Mouse (Mus musculus): ENCODE data around the gene Dab1.
A peak's percentile ranks its signal among the peaks of the same experiment; 100 is the strongest.

Gene Dab1

GRCm38 (mm10) chr4:104276916-104277315 lies 657.8 kb downstream of the Dab1 start:
- no peak for DNase-seq

- DNase-seq = peak in 1 of 2 experiments; percentile 26
These were observed 662.4 kb downstream of the Dab1 start for GRCm38 (mm10) chr4:104281518-104281917.

GRCm38 (mm10) chr4:104283906-104284305 lies 664.7 kb downstream of the Dab1 start:
- DNase-seq = peak; percentile 16 to 19

GRCm38 (mm10) chr4:104288401-104288800 lies 669.2 kb downstream of the Dab1 start:
- DNase-seq = peak; percentile 67 to 71

- no peak for DNase-seq
These were observed 682.6 kb downstream of the Dab1 start for GRCm38 (mm10) chr4:104301764-104302163.

- DNase-seq = no peak
These were observed 684.0 kb downstream of the Dab1 start for GRCm38 (mm10) chr4:104302996-104303652.

GRCm38 (mm10) chr4:104307781-104308180 lies 688.6 kb downstream of the Dab1 start:
- no peak for DNase-seq

- DNase-seq = no peak
These were observed 707.1 kb downstream of the Dab1 start for GRCm38 (mm10) chr4:104326221-104326620.

- DNase-seq = no peak
These were observed 712.7 kb downstream of the Dab1 start for GRCm38 (mm10) chr4:104331896-104332295.

GRCm38 (mm10) chr4:104332399-104332798 lies 713.2 kb downstream of the Dab1 start:
- peak in 1 of 2 experiments; percentile 6 for DNase-seq

- DNase-seq = no peak
These were observed 718.1 kb downstream of the Dab1 start for GRCm38 (mm10) chr4:104337279-104337678.

- no peak for DNase-seq
These were observed 719.2 kb downstream of the Dab1 start for GRCm38 (mm10) chr4:104338382-104338781.

GRCm38 (mm10) chr4:104361345-104361744 lies 742.2 kb downstream of the Dab1 start:
- DNase-seq = no peak

GRCm38 (mm10) chr4:104366491-104366890 lies 747.3 kb downstream of the Dab1 start:
- DNase-seq = no peak

GRCm38 (mm10) chr4:104366894-104367740 lies 748.0 kb downstream of the Dab1 start:
- peak; percentile 90 for DNase-seq

- peak; percentile 53 to 61 for DNase-seq
These were observed 748.7 kb downstream of the Dab1 start for GRCm38 (mm10) chr4:104367741-104368411.

GRCm38 (mm10) chr4:104368561-104369021 lies 749.4 kb downstream of the Dab1 start:
- peak; percentile 80 to 86 for DNase-seq

- no peak for DNase-seq
These were observed 749.9 kb downstream of the Dab1 start for GRCm38 (mm10) chr4:104369091-104369490.

- DNase-seq = no peak
These were observed 752.0 kb downstream of the Dab1 start for GRCm38 (mm10) chr4:104371136-104371535.

GRCm38 (mm10) chr4:104374191-104374590 lies 755.0 kb downstream of the Dab1 start:
- DNase-seq = no peak

- peak; percentile 53 to 57 for DNase-seq
These were observed 765.5 kb downstream of the Dab1 start for GRCm38 (mm10) chr4:104384704-104385103.

GRCm38 (mm10) chr4:104385272-104385671 lies 766.1 kb downstream of the Dab1 start:
- DNase-seq = no peak

GRCm38 (mm10) chr4:104395515-104395914 lies 776.4 kb downstream of the Dab1 start:
- no peak for DNase-seq
